Mouse (Mus musculus) heart, embryonic 15.5 days (tissue): Measurements from ENCODE around the gene Gm8693. TPM values are rescaled to one million over a fixed set of nuclear protein-coding genes. Genes with fewer than 3 reads are reported as not detected.
"Not testable (repeated sequence)": the region's sequence is repeated elsewhere in the genome, so short reads cannot be mapped to it uniquely, and the experiment has no call there.

Source experiments
- ATAC-seq: fragments of 200-750 bp; cut with Nextera tagmentation; replicated peaks from 2 replicates; pipeline ENCODE4 v1.8.0; 2017; ENCODE audit warnings: low read depth, moderate TSS enrichment; ENCODE audit not compliant: insufficient number of reproducible peaks, insufficient read depth, low FRiP score
- H3K27ac ChIP-seq: fragments of 300-500 bp; sonication (generic); 2 replicates; pipeline ENCODE4 v1.5.1; 2015; ENCODE audit warnings: mild to moderate bottlenecking, inconsistent platforms
- H3K27me3 ChIP-seq: fragments of 300-500 bp; sonication (generic); 2 replicates; pipeline ENCODE4 v1.6.1; 2015; ENCODE audit warnings: inconsistent platforms
- H3K36me3 ChIP-seq: fragments of 300-500 bp; sonication (generic); 2 replicates; pipeline ENCODE4 v1.6.1; 2015; ENCODE audit warnings: mild to moderate bottlenecking, inconsistent platforms
- H3K4me1 ChIP-seq: fragments of 300-500 bp; sonication (generic); replicated peaks from 2 replicates; pipeline ENCODE4 v1.6.1; 2015; ENCODE audit warnings: inconsistent platforms
- H3K4me2 ChIP-seq: fragments of 300-500 bp; sonication (generic); 2 replicates; pipeline ENCODE4 v1.6.1; 2015; ENCODE audit warnings: inconsistent platforms, mild to moderate bottlenecking, moderate library complexity
- H3K4me3 ChIP-seq: fragments of 300-500 bp; sonication (generic); 2 replicates; pipeline ENCODE4 v1.5.1; 2015; ENCODE audit warnings: mild to moderate bottlenecking, inconsistent platforms
- H3K9ac ChIP-seq: fragments of 300-500 bp; sonication (generic); 2 replicates; pipeline ENCODE4 v1.6.1; 2015; ENCODE audit warnings: mild to moderate bottlenecking, inconsistent platforms
- H3K9me3 ChIP-seq: fragments of 300-500 bp; sonication (generic); replicated peaks from 2 replicates; pipeline ENCODE4 v1.6.1; 2016; ENCODE audit warnings: inconsistent platforms
- WGBS: fragments of 180-500 bp; shearing (Covaris S2); methylation state at CpG from one replicate; pipeline ENCODE4 v1.1.7; 2015; ENCODE audit warnings: mixed read lengths; 5-methylcytosine and 5-hydroxymethylcytosine counted together
- polyA plus RNA-seq: library from polyadenylated mRNA; unstranded; fragments of >200 nt; fragmentation: Nextera tagmentation; extraction: Ambion mirVana; gene quantifications from 2 replicates; pipeline ENCODE4 v1.2.1, GENCODE M21; 2015

The Gm8693 gene
- not detected in 2 replicates for polyA plus RNA-seq

GRCm38 (mm10) chr7:22692217-22692616 lies at the start of gene Gm8693:
Gm8693 (minus strand) TSS chr7:22692317.
- H3K9me3 ChIP-seq, H3K36me3 ChIP-seq, H3K9ac ChIP-seq, H3K4me3 ChIP-seq, H3K27me3 ChIP-seq, ATAC-seq, H3K27ac ChIP-seq, H3K4me2 ChIP-seq, H3K4me1 ChIP-seq: not testable (repeated sequence)
- no CpG with 5 or more reads among the region's 2 CpGs for WGBS

- not testable (repeated sequence) for H3K4me2 ChIP-seq, H3K36me3 ChIP-seq, H3K4me3 ChIP-seq, H3K9me3 ChIP-seq, H3K4me1 ChIP-seq, ATAC-seq, H3K27ac ChIP-seq, H3K27me3 ChIP-seq, H3K9ac ChIP-seq
- no CpG with 5 or more reads among the region's 1 CpGs for WGBS
These were observed 27.5 kb upstream of the Gm8693 start, which contains the start of gene Gm4567 for GRCm38 (mm10) chr7:22719610-22720009. Gm4567 (minus strand) TSS chr7:22719710.

GRCm38 (mm10) chr7:22657718-22658117 lies 34.4 kb downstream of the Gm8693 start, which contains the start of gene Vmn1r155:
Vmn1r155 (plus strand) TSS chr7:22658018.
- H3K9me3 ChIP-seq, H3K4me2 ChIP-seq, H3K36me3 ChIP-seq, H3K4me3 ChIP-seq, H3K27ac ChIP-seq, H3K9ac ChIP-seq, H3K27me3 ChIP-seq, ATAC-seq, H3K4me1 ChIP-seq: not testable (repeated sequence)
- WGBS, result no CpG with 5 or more reads among the region's 3 CpGs

Other genes starting within 250 kb of the Gm8693 start
- not detected in 2 replicates for gene Gm10665, start 228.2 kb downstream of the Gm8693 start, polyA plus RNA-seq
- not detected in 2 replicates for gene Vmn1r151, start 192.6 kb downstream of the Gm8693 start, polyA plus RNA-seq
- gene Vmn1r152, start 169.3 kb downstream of the Gm8693 start, polyA plus RNA-seq, result not detected in 2 replicates
- not detected in 2 replicates for gene Gm8677, start 157.4 kb downstream of the Gm8693 start, polyA plus RNA-seq
- gene Gm4201, start 127.0 kb downstream of the Gm8693 start, polyA plus RNA-seq, result not detected in 2 replicates
- gene Gm4565, start 104.2 kb downstream of the Gm8693 start, polyA plus RNA-seq, result not detected in 2 replicates
- gene Vmn1r155, start 34.3 kb downstream of the Gm8693 start, polyA plus RNA-seq, result not detected in 2 replicates
- not detected in 2 replicates for gene Gm4567, start 27.4 kb upstream of the Gm8693 start, polyA plus RNA-seq
- gene Vmn1r157, start 69.4 kb upstream of the Gm8693 start, polyA plus RNA-seq, result not detected in 2 replicates
- gene Vmn1r158, start 98.5 kb upstream of the Gm8693 start, polyA plus RNA-seq, result not detected in 2 replicates
- not detected in 2 replicates for gene Vmn1r159, start 151.3 kb upstream of the Gm8693 start, polyA plus RNA-seq
- not detected in 2 replicates for gene Vmn1r160, start 178.9 kb upstream of the Gm8693 start, polyA plus RNA-seq